Comparison of ENCODE assay signal across 10 mouse cellular contexts in genomic region chr7:93037763-93038471, GRCm38 (mm10). TPM values are rescaled to one million over a fixed set of nuclear protein-coding genes. Genes with fewer than 3 reads are reported as not detected.
DNase-seq lines count a peak whose midpoint lies in the region; ATAC-seq and TF ChIP-seq lines count a peak whose summit lies in the region.
"Had no signal": no experiment of that assay in that cellular context is flagged by ENCODE, and none has a peak within 500 bp of the region (broad histone marks: within the 10 kb centered on the region; RNA-seq: fewer than 3 reads in every experiment).

No protein-coding gene starts in this region.

- WGBS in stomach, embryonic 14.5 days, result 22% methylated on average over 5 of the region's 5 CpGs
- WGBS in stomach, postnatal 0 days, result 26% methylated on average over 5 of the region's 5 CpGs
- WGBS in forebrain, embryonic 14.5 days, result 8% methylated on average over 5 of the region's 5 CpGs
- 13% methylated on average over 5 of the region's 5 CpGs for WGBS in midbrain, embryonic 11.5 days

- no peak overlapping the region for H3K27ac ChIP-seq in stomach, embryonic 14.5 days (ENCODE audit: low read length)
- H3K27ac ChIP-seq in stomach, postnatal 0 days (replicated peaks), result no peak overlapping the region
- no peak overlapping the region for H3K27ac ChIP-seq in forebrain, embryonic 14.5 days (ENCODE audit: low read depth, low read length)
- H3K27ac ChIP-seq in midbrain, embryonic 11.5 days (ENCODE audit: low read depth, low read length), result no peak overlapping the region

- no peak overlapping the region for H3K4me2 ChIP-seq in stomach, embryonic 14.5 days (replicated peaks; ENCODE audit: low read depth, low read length)
- no peak overlapping the region for H3K4me2 ChIP-seq in stomach, postnatal 0 days (replicated peaks; ENCODE audit: low read depth)
- no peak overlapping the region for H3K4me2 ChIP-seq in forebrain, embryonic 14.5 days (ENCODE audit: low read length)
- H3K4me2 ChIP-seq in midbrain, embryonic 11.5 days, result no peak overlapping the region

- ATAC-seq in stomach, embryonic 14.5 days (ENCODE audit: insufficient number of reproducible peaks, insufficient read depth, low FRiP score, low read depth), result 0 out of 2 replicates have a peak, but pooled peaks have one; percentile 37
- no peak for ATAC-seq in stomach, postnatal 0 days (ENCODE audit: low FRiP score, low TSS enrichment)
- peak; percentile 48 for ATAC-seq in forebrain, embryonic 14.5 days
- peak; percentile 54; the same call in 1 of the 2 replicates for ATAC-seq in midbrain, embryonic 11.5 days (ENCODE audit: low FRiP score)
- no peak for ATAC-seq in megakaryocyte, adult 5-6 weeks (ENCODE audit: poor library complexity, severe bottlenecking)

- no peak overlapping the region for H3K9ac ChIP-seq in stomach, embryonic 14.5 days (replicated peaks; ENCODE audit: low read depth, low read length)
- no peak overlapping the region for H3K9ac ChIP-seq in stomach, postnatal 0 days (ENCODE audit: low read length)
- no peak overlapping the region for H3K9ac ChIP-seq in forebrain, embryonic 14.5 days (ENCODE audit: low read length)
- no peak overlapping the region for H3K9ac ChIP-seq in midbrain, embryonic 11.5 days (ENCODE audit: low read length)

- no peaks in the 10 kb centered on the region for H3K4me1 ChIP-seq in stomach, embryonic 14.5 days (ENCODE audit: control insufficient read depth, insufficient read depth, low read length)
- no peaks in the 10 kb centered on the region for H3K4me1 ChIP-seq in stomach, postnatal 0 days (replicated peaks; ENCODE audit: control insufficient read depth, insufficient read depth)
- 0 out of 2 replicates have a peak, but pooled peaks cover 3% of the 10 kb centered on the region for H3K4me1 ChIP-seq in forebrain, embryonic 14.5 days (ENCODE audit: control insufficient read depth, insufficient read depth, low read length)
- H3K4me1 ChIP-seq in midbrain, embryonic 11.5 days (ENCODE audit: control insufficient read depth, insufficient read depth, low read length), result peaks cover 3% of the 10 kb centered on the region; the same call in 1 of the 2 replicates

- no peak for TF ChIP-seq CTCF in stomach, postnatal 0 days (IDR thresholded peaks at IDR 0.05; ENCODE audit: low read depth)

- DNase-seq in stomach, postnatal 0 days (ENCODE audit: low spot score), result no peak
- DNase-seq in forebrain, embryonic 14.5 days (ENCODE audit: low spot score), result peak; percentile 56
- no peak for DNase-seq in midbrain, embryonic 11.5 days (ENCODE audit: low spot score, missing footprints)
- peak; percentile 6 for DNase-seq in telencephalon, adult 2 months (ENCODE audit: low read depth, low spot score)
- no peak for DNase-seq in ovary, adult 18-20 months (ENCODE audit: low spot score)
- no peak for DNase-seq in heart, postnatal 4 days
- DNase-seq: kidney, adult 9 months; lung, postnatal 4 days had no signal

- H3K27me3 ChIP-seq in stomach, embryonic 14.5 days (ENCODE audit: control insufficient read depth, insufficient read depth, low read length), result no peaks in the 10 kb centered on the region
- H3K27me3 ChIP-seq in stomach, postnatal 0 days (ENCODE audit: control insufficient read depth, insufficient read depth, low read length), result no peaks in the 10 kb centered on the region
- H3K27me3 ChIP-seq in forebrain, embryonic 14.5 days (replicated peaks; ENCODE audit: control insufficient read depth, insufficient read depth, low read length), result no peaks in the 10 kb centered on the region; the same call in 1 of the 2 replicates
- no peaks in the 10 kb centered on the region for H3K27me3 ChIP-seq in midbrain, embryonic 11.5 days (ENCODE audit: control insufficient read depth, insufficient read depth, low read length)

- TF ChIP-seq EP300 in stomach, postnatal 0 days (optimal IDR thresholded peaks at IDR 0.05), result no peak

- no peaks in the 10 kb centered on the region for H3K36me3 ChIP-seq in stomach, embryonic 14.5 days (ENCODE audit: control insufficient read depth, insufficient read depth, low read length)
- H3K36me3 ChIP-seq in stomach, postnatal 0 days (ENCODE audit: control insufficient read depth, insufficient read depth, low read length), result no peaks in the 10 kb centered on the region
- H3K36me3 ChIP-seq in forebrain, embryonic 14.5 days (ENCODE audit: control insufficient read depth, insufficient read depth, low read length), result no peaks in the 10 kb centered on the region
- H3K36me3 ChIP-seq in midbrain, embryonic 11.5 days (ENCODE audit: control insufficient read depth, insufficient read depth, low read length), result no peaks in the 10 kb centered on the region

- H3K9me3 ChIP-seq in stomach, embryonic 14.5 days (ENCODE audit: control insufficient read depth, low read depth, low read length), result no peaks in the 10 kb centered on the region
- no peaks in the 10 kb centered on the region for H3K9me3 ChIP-seq in stomach, postnatal 0 days (ENCODE audit: control insufficient read depth, low read length)
- H3K9me3 ChIP-seq in forebrain, embryonic 14.5 days (replicated peaks; ENCODE audit: control insufficient read depth, low read length), result no peaks in the 10 kb centered on the region
- no peaks in the 10 kb centered on the region for H3K9me3 ChIP-seq in midbrain, embryonic 11.5 days (ENCODE audit: control insufficient read depth, low read length)

- no peak overlapping the region for H3K4me3 ChIP-seq in stomach, embryonic 14.5 days (ENCODE audit: low read depth, low read length)
- H3K4me3 ChIP-seq in stomach, postnatal 0 days (ENCODE audit: low read depth, low read length), result no peak overlapping the region
- H3K4me3 ChIP-seq in forebrain, embryonic 14.5 days (ENCODE audit: low read depth, low read length), result no peak overlapping the region
- H3K4me3 ChIP-seq in midbrain, embryonic 11.5 days (ENCODE audit: low read depth, low read length), result no peak overlapping the region

RNA-seq across cellular contexts. Expression of gene Fam181b, which starts 41.7 kb away (rescaled TPM):
- 5.1 and 5.7 TPM in 2 replicates for polyA plus RNA-seq in stomach, embryonic 14.5 days (2014; fragmentation: Nextera tagmentation; extraction: Ambion mirVana)
- polyA plus RNA-seq in stomach, postnatal 0 days (2015; fragmentation: Nextera tagmentation; extraction: Ambion mirVana), result 2.7 and 3.0 TPM in 2 replicates
- 20.7 and 25.3 TPM in 2 replicates for polyA plus RNA-seq in forebrain, embryonic 14.5 days (2014; fragmentation: Nextera tagmentation; extraction: Ambion mirVana)
- 53.7 and 66.6 TPM in 2 replicates for polyA plus RNA-seq in midbrain, embryonic 11.5 days (2014; fragmentation: Nextera tagmentation; extraction: Ambion mirVana)
- not detected in 2 replicates for total RNA-seq in megakaryocyte, adult 5-6 weeks (2015)
- total RNA-seq in megakaryocyte, adult 5-6 weeks (2017), result not detected in 2 replicates
- 1 to 10 TPM; 5.4 to 5.7 TPM for total RNA-seq in heart, postnatal 4 days (2021)

Comparison
In these comparisons a context has a peak if more than half of its experiments do, and no peak if none do; other contexts are left out.
1. ATAC-seq: peak in stomach, embryonic 14.5 days (single experiment), forebrain, embryonic 14.5 days (single experiment) and midbrain, embryonic 11.5 days (single experiment); none in stomach, postnatal 0 days (single experiment) and megakaryocyte, adult 5-6 weeks (single experiment).
2. DNase-seq: peak in forebrain, embryonic 14.5 days (single experiment) and telencephalon, adult 2 months (single experiment); none in stomach, postnatal 0 days (single experiment), midbrain, embryonic 11.5 days (single experiment), ovary, adult 18-20 months (single experiment) and heart, postnatal 4 days (single experiment).